Mouse (Mus musculus) liver, embryonic 11.5 days (tissue): Measurements from ENCODE around the gene Myo1a. TPM values are rescaled to one million over a fixed set of nuclear protein-coding genes. Genes with fewer than 3 reads are reported as not detected.

Experiments used
- ATAC-seq: fragments of 200-750 bp; cut with Nextera tagmentation; replicated peaks from 2 replicates; pipeline ENCODE4 v1.8.0; 2017; ENCODE audit warnings: moderate number of reproducible peaks, mild to moderate bottlenecking, moderate TSS enrichment, moderate library complexity; ENCODE audit not compliant: low FRiP score
- DNase-seq: peaks from one replicate; pipeline ENCODE4 v3.0.0-alpha.2; 2017; ENCODE audit warnings: low spot score
- H3K27ac ChIP-seq: fragments of 300-500 bp; sonication (generic); 2 replicates; pipeline ENCODE4 v1.5.1; 2014; ENCODE audit warnings: mild to moderate bottlenecking, low read depth, low read length, control low read depth
- H3K27me3 ChIP-seq: fragments of 300-500 bp; sonication (generic); replicated peaks from 2 replicates; pipeline ENCODE4 v1.6.1; 2014; ENCODE audit warnings: low read length, mixed read lengths; ENCODE audit not compliant: control insufficient read depth, insufficient read depth
- H3K36me3 ChIP-seq: fragments of 300-500 bp; sonication (generic); 2 replicates; pipeline ENCODE4 v1.6.1; 2014; ENCODE audit warnings: mild to moderate bottlenecking, low read length, moderate library complexity, mixed read lengths; ENCODE audit not compliant: control insufficient read depth, insufficient read depth
- H3K4me1 ChIP-seq: fragments of 300-500 bp; sonication (generic); replicated peaks from 2 replicates; pipeline ENCODE4 v1.6.1; 2014; ENCODE audit warnings: low read length, mixed read lengths; ENCODE audit not compliant: control insufficient read depth, insufficient read depth
- H3K4me2 ChIP-seq: fragments of 300-500 bp; sonication (generic); 2 replicates; pipeline ENCODE4 v1.6.1; 2014; ENCODE audit warnings: mild to moderate bottlenecking, control low read depth, moderate library complexity
- H3K4me3 ChIP-seq: fragments of 300-500 bp; sonication (generic); 2 replicates; pipeline ENCODE4 v1.5.1; 2014; ENCODE audit warnings: low read depth, low read length, control low read depth
- H3K9ac ChIP-seq: fragments of 300-500 bp; sonication (generic); 2 replicates; pipeline ENCODE4 v1.6.1; 2014; ENCODE audit warnings: low read depth, low read length, control low read depth
- H3K9me3 ChIP-seq: fragments of 300-500 bp; sonication (generic); 2 replicates; pipeline ENCODE4 v1.6.1; 2016; ENCODE audit warnings: low read length, inconsistent platforms, mixed read lengths; ENCODE audit not compliant: control insufficient read depth
- WGBS: fragments of 180-500 bp; shearing (Covaris S2); extraction: QIAGEN DNeasy Blood & Tissue Kit; methylation state at CpG from one replicate; pipeline ENCODE4 v1.1.7; 2014; 5-methylcytosine and 5-hydroxymethylcytosine counted together
- polyA plus RNA-seq: library from polyadenylated mRNA; unstranded; fragments of >200 nt; fragmentation: Nextera tagmentation; extraction: Ambion mirVana; gene quantifications from 2 replicates; pipeline ENCODE4 v1.2.1, GENCODE M21; 2014

Myo1a gene
- polyA plus RNA-seq, 1 experiment from 2014 or later, result not detected

DNA sequence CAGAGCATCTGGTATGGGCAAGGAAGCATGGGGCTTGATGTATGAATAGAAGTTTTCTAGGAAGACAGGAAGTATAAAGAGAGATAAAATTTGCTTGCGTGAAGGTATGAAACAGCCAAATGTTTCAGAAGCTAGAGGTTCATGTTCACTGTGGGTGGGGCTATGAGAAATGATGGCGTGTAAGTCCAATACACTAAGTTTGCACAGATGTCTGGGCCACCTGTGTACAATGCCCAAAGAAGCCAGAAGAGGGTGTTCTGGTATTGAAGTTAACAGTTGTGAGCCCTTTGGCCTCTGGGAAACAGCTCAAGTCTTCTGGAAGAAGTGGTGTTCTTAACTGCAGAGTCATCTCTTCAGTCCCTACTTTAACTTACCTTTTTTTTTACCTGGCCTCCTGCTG lies 34.8 kb upstream of the Myo1a start:
- no peak overlapping the region for H3K27ac ChIP-seq
- no peaks in the 10 kb centered on the region for H3K36me3 ChIP-seq
- DNase-seq, result no peak
- no peaks in the 10 kb centered on the region for H3K9me3 ChIP-seq
- no peak overlapping the region for H3K9ac ChIP-seq
- H3K27me3 ChIP-seq, result peaks cover 34% of the 10 kb centered on the region
- H3K4me3 ChIP-seq, result no peak overlapping the region
- no peak overlapping the region for H3K4me2 ChIP-seq
- H3K4me1 ChIP-seq, result peaks cover 22% of the 10 kb centered on the region
- 67% methylated on average over 2 of the region's 2 CpGs for WGBS
- no peak for ATAC-seq

GRCm38 (mm10) chr10:127671276-127671675 lies 33.7 kb upstream of the Myo1a start:
- H3K27me3 ChIP-seq, result peaks cover 23% of the 10 kb centered on the region
- WGBS, result 27% methylated on average over 2 of the region's 2 CpGs
- no peak for DNase-seq
- H3K4me2 ChIP-seq, result no peak overlapping the region
- no peak overlapping the region for H3K9ac ChIP-seq
- no peak for ATAC-seq
- no peaks in the 10 kb centered on the region for H3K9me3 ChIP-seq
- no peaks in the 10 kb centered on the region for H3K36me3 ChIP-seq
- no peak overlapping the region for H3K27ac ChIP-seq
- H3K4me1 ChIP-seq, result peaks cover 19% of the 10 kb centered on the region
- no peak overlapping the region for H3K4me3 ChIP-seq

GRCm38 (mm10) chr10:127674046-127674655 lies 30.8 kb upstream of the Myo1a start:
- H3K36me3 ChIP-seq, result no peaks in the 10 kb centered on the region
- H3K4me1 ChIP-seq, result peaks cover 9% of the 10 kb centered on the region
- no peaks in the 10 kb centered on the region for H3K9me3 ChIP-seq
- no peak overlapping the region for H3K27ac ChIP-seq
- no peak overlapping the region for H3K4me2 ChIP-seq
- WGBS, result 87% methylated on average over 6 of the region's 6 CpGs
- DNase-seq (no peak), ATAC-seq (no peak)
- H3K9ac ChIP-seq, result no peak overlapping the region
- H3K4me3 ChIP-seq, result no peak overlapping the region
- no peaks in the 10 kb centered on the region for H3K27me3 ChIP-seq

- Histone ChIP-seq H3K27me3 (no peaks in the 10 kb centered on the region), H3K9ac (no peak overlapping the region), H3K9me3 (no peaks in the 10 kb centered on the region), H3K4me1 (peaks cover 3% of the 10 kb centered on the region; the same call in 1 of the 2 replicates), H3K27ac (no peak overlapping the region), H3K4me2 (no peak overlapping the region), H3K36me3 (no peaks in the 10 kb centered on the region), H3K4me3 (no peak overlapping the region)
- 89% methylated on average over 8 of the region's 8 CpGs for WGBS
- DNase-seq (no peak), ATAC-seq (no peak)
Measured at GRCm38 (mm10) chr10:127674794-127675522, 30.0 kb upstream of the Myo1a start.

DNA sequence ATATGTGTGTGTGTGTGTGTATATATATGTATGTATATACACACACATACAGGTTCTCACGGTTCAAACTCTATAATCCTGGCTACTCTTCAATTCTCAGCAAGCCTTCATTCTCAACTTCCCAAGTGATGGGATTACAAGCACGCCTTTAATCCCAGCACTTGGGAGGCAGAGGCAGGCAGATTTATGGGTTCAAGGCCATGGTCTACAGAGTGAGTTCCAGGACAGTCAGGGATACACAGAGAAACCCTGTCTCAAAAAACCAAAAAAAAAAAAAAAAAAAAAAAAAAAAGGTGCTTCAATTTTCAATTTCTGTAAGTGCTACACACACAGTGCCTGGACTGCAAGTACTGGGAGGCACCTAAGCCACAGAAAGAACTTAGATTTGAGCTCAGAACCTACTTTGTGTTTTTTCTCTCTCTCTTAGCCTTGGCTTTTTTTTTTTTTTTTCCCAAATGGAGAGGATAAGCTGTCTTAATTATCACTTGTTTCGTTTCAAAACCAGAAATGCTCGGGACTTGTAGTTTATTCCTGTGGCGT lies 29.0 kb upstream of the Myo1a start:
- H3K9ac ChIP-seq, result peak overlapping the region; percentile 3; the same call in 1 of the 2 replicates
- no peak for ATAC-seq
- WGBS, result 49% methylated on average over 5 of the region's 5 CpGs

DNA sequence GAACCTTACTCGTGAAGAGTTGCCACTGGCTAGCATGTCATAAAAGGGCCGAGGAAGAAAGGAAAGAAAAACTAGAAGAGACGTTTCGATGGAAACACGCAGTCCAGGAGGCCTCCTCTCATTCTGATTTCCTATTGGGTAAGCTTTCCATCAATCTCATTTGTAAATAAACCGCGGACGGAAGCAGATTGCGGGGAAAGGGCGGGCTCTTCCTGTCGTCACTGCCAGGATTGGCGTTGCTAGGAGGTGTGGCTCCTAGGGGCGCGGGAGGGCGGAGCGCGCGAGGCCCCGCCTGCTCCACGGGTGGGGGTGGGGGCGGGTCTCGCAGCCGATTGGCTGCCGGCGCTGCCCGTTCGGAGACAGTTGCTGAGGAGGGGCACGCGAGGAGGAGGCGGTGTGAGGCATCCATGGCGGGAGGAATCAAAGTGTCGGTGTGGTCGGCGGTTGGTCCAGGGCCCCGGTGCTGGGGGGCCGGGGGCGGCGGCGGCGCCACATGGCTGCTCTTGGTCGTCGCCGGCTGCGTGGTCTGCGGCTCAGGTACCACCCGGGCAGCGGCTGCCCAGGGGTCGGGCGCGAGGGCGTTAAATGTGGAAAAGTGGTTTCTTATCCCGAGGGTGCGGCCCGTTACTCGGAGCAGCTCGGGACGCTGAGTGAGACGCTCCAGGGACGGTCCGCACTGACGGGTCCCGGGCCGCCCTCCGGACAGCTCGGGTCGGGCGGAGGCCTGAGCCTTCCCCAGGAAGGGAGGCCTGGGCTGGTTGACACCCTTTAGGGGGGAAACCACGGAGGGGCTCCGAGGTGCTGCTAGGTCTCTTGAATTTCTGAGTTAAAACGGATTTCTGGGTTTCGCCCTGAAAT lies 28.1 kb upstream of the Myo1a start:
- Histone ChIP-seq H3K27me3 (no peaks in the 10 kb centered on the region), H3K4me3 (peak overlapping the region; percentile 87)

More for the DNA sequence above, 29.0 kb upstream of the Myo1a start:
- peak overlapping the region; percentile 58 for H3K4me2 ChIP-seq
- peak overlapping the region; percentile 87 for H3K4me3 ChIP-seq
- no peaks in the 10 kb centered on the region for H3K27me3 ChIP-seq
- no peak for DNase-seq
- H3K36me3 ChIP-seq, result no peaks in the 10 kb centered on the region
- no peaks in the 10 kb centered on the region for H3K9me3 ChIP-seq
- H3K27ac ChIP-seq, result no peak overlapping the region; the same call in 1 of the 2 replicates
- peaks cover 3% of the 10 kb centered on the region; the same call in 1 of the 2 replicates for H3K4me1 ChIP-seq

GRCm38 (mm10) chr10:127677591-127678336 lies 27.2 kb upstream of the Myo1a start:
- no peak; the same call in 1 of the 2 replicates for ATAC-seq

More for the DNA sequence above, 28.1 kb upstream of the Myo1a start:
- no peaks in the 10 kb centered on the region for H3K9me3 ChIP-seq
- peak overlapping the region; percentile 98 for H3K4me2 ChIP-seq
- ATAC-seq, result peak; percentile 94
- H3K27ac ChIP-seq, result peak overlapping the region; percentile 66
- H3K4me1 ChIP-seq, result peaks cover 3% of the 10 kb centered on the region; the same call in 1 of the 2 replicates
- peak overlapping the region; percentile 76 for H3K9ac ChIP-seq
- H3K36me3 ChIP-seq, result no peaks in the 10 kb centered on the region
- peak; percentile 93 for DNase-seq
- under 1% methylated on average over 67 of the region's 71 CpGs for WGBS

DNA sequence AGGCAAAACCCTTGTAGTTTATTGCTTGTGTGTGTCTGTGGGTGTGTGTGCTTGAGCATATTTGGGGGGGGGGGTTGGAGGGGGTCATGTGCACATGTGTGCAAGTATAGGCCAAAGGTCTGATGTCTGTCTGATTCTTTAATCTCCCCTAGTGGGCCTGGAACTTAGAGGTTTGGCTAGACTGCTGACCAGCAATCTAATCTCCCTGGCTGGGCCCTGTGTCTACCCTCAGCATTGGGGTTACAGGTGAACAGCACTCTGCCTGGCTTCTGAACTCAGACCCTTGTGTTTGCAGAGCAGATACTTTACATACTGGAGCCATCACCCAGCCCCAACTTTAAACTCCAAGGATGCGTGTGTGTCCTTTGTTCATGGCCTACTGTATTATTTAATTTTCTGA lies 25.8 kb upstream of the Myo1a start:
- peaks cover 3% of the 10 kb centered on the region; the same call in 1 of the 2 replicates for H3K4me1 ChIP-seq
- H3K9ac ChIP-seq, result no peak overlapping the region
- H3K27ac ChIP-seq, result no peak overlapping the region
- WGBS, result 90% methylated on average over 1 of the region's 1 CpGs
- no peaks in the 10 kb centered on the region for H3K27me3 ChIP-seq
- H3K36me3 ChIP-seq, result no peaks in the 10 kb centered on the region
- DNase-seq (no peak), ATAC-seq (no peak)
- no peaks in the 10 kb centered on the region for H3K9me3 ChIP-seq
- H3K4me3 ChIP-seq, result no peak overlapping the region
- H3K4me2 ChIP-seq, result no peak overlapping the region

More at GRCm38 (mm10) chr10:127677591-127678336, 27.2 kb upstream of the Myo1a start:
- peak overlapping the region; percentile 98 for H3K4me2 ChIP-seq
- peak overlapping the region; percentile 76 for H3K9ac ChIP-seq
- 10% methylated on average over 14 of the region's 14 CpGs for WGBS
- peak overlapping the region; percentile 87 for H3K4me3 ChIP-seq
- peaks cover 3% of the 10 kb centered on the region; the same call in 1 of the 2 replicates for H3K4me1 ChIP-seq
- H3K27me3 ChIP-seq, result no peaks in the 10 kb centered on the region
- peak overlapping the region; percentile 66 for H3K27ac ChIP-seq
- H3K9me3 ChIP-seq, result no peaks in the 10 kb centered on the region
- no peak for DNase-seq
- H3K36me3 ChIP-seq, result no peaks in the 10 kb centered on the region
